Mouse (Mus musculus) adrenal gland, adult 18-20 months (tissue): Measurements from ENCODE around the gene Rpl23a. TPM values are rescaled to one million over a fixed set of nuclear protein-coding genes. Genes with fewer than 3 reads are reported as not detected.
A peak's percentile ranks its signal among the peaks of the same experiment; 100 is the strongest.

Experiments used
- DNase-seq, 2 experiments: peaks; one replicate each; pipeline ENCODE4 v3.0.0; 2021 to 2022; ENCODE audit warnings: low spot score in 2 of 2
- long read RNA-seq, 2 experiments: library from polyadenylated mRNA; stranded (forward); transcript quantifications; one replicate each; pipeline ENCODE4 v2.0.0; 2021
- total RNA-seq, 2 experiments: library from RNA; stranded (reverse); gene quantifications; 1 replicate in 1 of 2; 2 replicates in 1 of 2; pipeline ENCODE4 v1.2.3; 2021

Rpl23a gene
- 1,000 to 10,000 TPM; 1,582 to 1,912 TPM for total RNA-seq
- long read RNA-seq, experiment 1, transcript Rpl23a-201 (5 exons, 560 nt): major isoform, 48 of 52 reads
- long read RNA-seq, experiment 1, partial matches to known transcripts: 1 of 52 reads
- long read RNA-seq, experiment 1, other reads (novel, unspliced or antisense): 1 of 52 reads
- long read RNA-seq, experiment 2, transcript Rpl23a-202 (4 exons, 588 nt): minor isoform, 15 of 234 reads
- long read RNA-seq, experiment 2, transcript Rpl23a-201 (5 exons, 560 nt): major isoform, 214 of 234 reads
- long read RNA-seq, experiment 2, partial matches to known transcripts: 4 of 234 reads
- long read RNA-seq, experiment 2, other reads (novel, unspliced or antisense): 1 of 234 reads

- peak; percentile 71 to 77 for DNase-seq
Measured at GRCm38 (mm10) chr11:78182961-78183844, at the start of gene Rpl23a. Gene Rpl23a (minus strand): TSS chr11:78183584.

GRCm38 (mm10) chr11:78231518-78231917 is 48.1 kb upstream of the Rpl23a start:
- no peak for DNase-seq

GRCm38 (mm10) chr11:78223586-78223985 is 40.2 kb upstream of the Rpl23a start:
- no peak for DNase-seq

GRCm38 (mm10) chr11:78215709-78216317 is 32.4 kb upstream of the Rpl23a start:
- no peak for DNase-seq

GRCm38 (mm10) chr11:78213086-78213817 is 29.9 kb upstream of the Rpl23a start:
- DNase-seq: no peak

GRCm38 (mm10) chr11:78211513-78211912 is 28.1 kb upstream of the Rpl23a start:
- no peak for DNase-seq

- DNase-seq: no peak
Measured at GRCm38 (mm10) chr11:78210615-78211014, 27.2 kb upstream of the Rpl23a start.

- DNase-seq: no peak
Measured at GRCm38 (mm10) chr11:78209886-78210285, 26.5 kb upstream of the Rpl23a start.

GRCm38 (mm10) chr11:78207190-78207589 is 23.8 kb upstream of the Rpl23a start:
- no peak for DNase-seq

- DNase-seq: no peak
Measured at GRCm38 (mm10) chr11:78205361-78206206, 22.2 kb upstream of the Rpl23a start.

- no peak for DNase-seq
Measured at GRCm38 (mm10) chr11:78204287-78204686, 20.9 kb upstream of the Rpl23a start.

- no peak for DNase-seq
Measured at GRCm38 (mm10) chr11:78202372-78202771, 19.0 kb upstream of the Rpl23a start.

- DNase-seq: no peak
Measured at GRCm38 (mm10) chr11:78195101-78195863, 11.9 kb upstream of the Rpl23a start.

- DNase-seq: peak; percentile 78 to 81
Measured at GRCm38 (mm10) chr11:78194411-78195100, 11.2 kb upstream of the Rpl23a start.

- no peak for DNase-seq
Measured at GRCm38 (mm10) chr11:78193113-78193512, 9.7 kb upstream of the Rpl23a start, which contains the start of gene Proca1. Gene Proca1 (plus strand): TSS chr11:78193392.

GRCm38 (mm10) chr11:78190041-78190440 is 6.7 kb upstream of the Rpl23a start:
- no peak for DNase-seq

GRCm38 (mm10) chr11:78189234-78190040 is 6.1 kb upstream of the Rpl23a start:
- peak; percentile 43 to 58 for DNase-seq
